Mouse (Mus musculus) lung, adult 2 months (tissue): ENCODE measurements at regions not wholly inside any gene's neighbourhood (a gene's known extent, or its start where the extent isn't known, plus 50 kb on each side); places are given as distances from the start of the nearest gene placed in this dataset.

ENCODE experiments used
- CTCF ChIP-seq: fragments of 200-500 bp; IDR thresholded peaks from 2 replicates; pipeline ENCODE4 v1.5.1; 2011; ENCODE audit warnings: mild to moderate bottlenecking, low read length, control low read depth; ENCODE audit not compliant: insufficient read depth
- POLR2A ChIP-seq: fragments of 200-500 bp; IDR thresholded peaks from 2 replicates; pipeline ENCODE4 v1.6.1; 2011; ENCODE audit warnings: low read depth, mild to moderate bottlenecking, control low read depth, low read length, borderline replicate concordance; ENCODE audit errors: extremely low read depth

DNA sequence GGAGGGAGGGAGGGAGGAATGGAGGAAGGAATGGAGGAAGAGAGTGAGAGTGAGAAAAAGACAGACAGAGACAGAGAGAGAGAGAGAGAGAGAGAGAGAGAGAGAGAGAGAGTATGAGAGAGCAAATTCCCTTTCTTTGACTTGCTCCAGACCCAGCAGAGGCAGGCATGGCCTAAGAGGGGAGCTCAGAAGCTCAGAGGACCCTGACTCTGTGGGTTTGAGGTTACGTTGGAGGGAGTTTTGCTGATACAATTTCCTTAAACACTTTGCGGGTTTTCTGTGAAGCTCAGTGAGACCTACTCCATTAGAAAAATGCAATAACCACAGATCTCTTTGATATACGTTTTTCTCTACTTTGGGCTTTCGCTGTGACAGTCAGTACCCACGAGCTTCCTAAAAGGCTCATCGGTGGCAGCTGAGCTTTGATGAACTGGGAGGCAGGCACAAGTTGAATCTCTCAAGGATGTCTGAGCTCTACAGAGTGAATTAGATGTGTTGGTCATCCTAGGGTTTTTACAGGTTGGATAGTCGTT, 105.1 kb downstream of the Gadd45g start:
- no peak for TF ChIP-seq CTCF
- TF ChIP-seq POLR2A = no peak
